Mouse (Mus musculus) heart, postnatal 0 days (tissue): ENCODE measurements at regions not wholly inside any gene's neighbourhood (a gene's known extent, or its start where the extent isn't known, plus 50 kb on each side); places are given as distances from the start of the nearest gene placed in this dataset.

ENCODE experiments used
- CTCF ChIP-seq: IDR thresholded peaks from 2 replicates; pipeline ENCODE4 v1.5.1; 2016; ENCODE audit warnings: antibody characterized with exemption, control low read depth, low read depth
- EP300 ChIP-seq: IDR thresholded peaks from 2 replicates; pipeline ENCODE4 v1.6.1; 2016; ENCODE audit warnings: antibody characterized with exemption, low read depth

DNA sequence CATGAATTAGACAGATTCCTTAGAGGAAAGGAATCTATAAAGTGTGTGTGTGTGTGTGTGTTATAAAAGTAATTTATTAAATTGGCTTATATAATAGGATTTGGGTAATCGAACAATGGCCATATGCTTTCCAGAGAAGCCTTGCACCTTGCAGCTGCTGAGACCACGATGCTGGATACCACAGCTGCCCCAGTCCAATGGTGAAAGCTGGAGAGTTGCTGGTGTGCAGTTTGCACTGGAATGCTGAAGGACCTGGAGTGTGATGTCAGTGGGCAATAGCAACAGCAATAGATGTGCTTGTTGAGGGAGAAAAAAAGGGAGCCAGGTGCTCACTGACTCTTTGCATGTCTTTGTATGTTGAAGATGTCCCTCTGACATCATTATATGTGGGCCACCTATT lies 207.3 kb downstream of the Gm5426 start:
- TF ChIP-seq CTCF, result no peak
- no peak for TF ChIP-seq EP300
